Mouse (Mus musculus): Measurements from ENCODE around the gene Stmn3. TPM values are rescaled to one million over a fixed set of nuclear protein-coding genes. Genes with fewer than 3 reads are reported as not detected.

Gene Stmn3
- polyA plus RNA-seq (2012; rRNA removed): 725 and 731 TPM in 2 replicates

DNA sequence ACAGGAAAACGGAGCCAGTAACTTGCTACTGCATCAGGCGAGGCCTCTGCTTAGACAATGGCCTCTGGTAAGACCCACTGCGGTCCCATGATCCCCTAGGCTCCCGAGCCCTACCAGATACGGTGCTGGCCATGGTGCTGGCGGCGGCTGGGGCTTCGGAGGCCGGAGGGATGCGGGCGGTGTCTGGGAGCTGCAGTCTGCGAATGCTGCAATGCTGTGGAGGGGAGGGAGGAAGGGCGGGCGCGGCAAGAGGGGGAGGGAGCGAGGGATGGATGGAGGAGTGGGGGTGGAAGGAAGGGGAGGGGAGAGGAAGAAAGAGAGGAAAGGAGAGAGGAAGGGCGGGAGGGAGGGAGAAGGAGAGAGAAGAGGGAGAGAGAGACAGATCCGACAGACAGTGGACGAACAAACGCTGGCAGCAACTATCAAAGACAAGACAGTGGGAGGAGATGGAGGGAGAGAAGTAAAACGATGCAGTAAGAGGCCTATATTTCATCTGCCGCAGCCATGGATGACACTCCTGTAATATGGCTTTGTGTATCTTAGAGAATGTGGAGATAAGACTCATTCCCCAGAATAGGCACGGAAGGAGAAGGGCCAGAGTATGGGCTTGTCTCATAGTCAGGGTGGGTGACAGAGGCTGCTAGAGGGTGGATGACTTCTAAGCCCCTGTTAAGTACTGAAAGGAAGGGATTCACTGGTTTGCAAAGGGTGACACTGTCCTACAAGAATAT is at the start of gene Stmn3:
TSS of gene Stmn3 (minus strand) at position 421 of the 731 bp plus-strand sequence.
- DNase-seq (ENCODE audit: extremely low spot score in 1 of 2, low spot score in 1 of 2): peak in 1 of 2 experiments; percentile 79

DNA sequence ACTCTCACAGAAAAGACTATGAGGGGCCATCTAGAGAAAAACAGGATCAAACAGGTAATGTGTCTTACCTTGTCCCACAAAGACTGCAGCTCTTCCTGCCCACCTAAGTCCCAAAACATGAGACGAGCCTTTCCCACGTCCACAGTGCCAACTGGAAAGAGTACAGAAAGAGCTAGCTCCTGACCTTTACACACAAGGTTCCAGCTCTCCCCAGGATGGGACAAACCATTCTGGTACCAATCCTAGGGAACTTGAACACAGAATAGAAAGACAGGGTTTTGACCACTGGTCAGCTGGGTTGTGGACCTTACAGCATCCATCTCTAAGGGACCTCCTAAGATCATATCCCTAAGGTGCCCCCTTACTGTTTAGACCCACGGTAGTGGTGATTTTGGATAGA is 49.6 kb upstream of the Stmn3 start:
- DNase-seq (ENCODE audit: extremely low spot score in 1 of 2, low spot score in 1 of 2): no peak

DNA sequence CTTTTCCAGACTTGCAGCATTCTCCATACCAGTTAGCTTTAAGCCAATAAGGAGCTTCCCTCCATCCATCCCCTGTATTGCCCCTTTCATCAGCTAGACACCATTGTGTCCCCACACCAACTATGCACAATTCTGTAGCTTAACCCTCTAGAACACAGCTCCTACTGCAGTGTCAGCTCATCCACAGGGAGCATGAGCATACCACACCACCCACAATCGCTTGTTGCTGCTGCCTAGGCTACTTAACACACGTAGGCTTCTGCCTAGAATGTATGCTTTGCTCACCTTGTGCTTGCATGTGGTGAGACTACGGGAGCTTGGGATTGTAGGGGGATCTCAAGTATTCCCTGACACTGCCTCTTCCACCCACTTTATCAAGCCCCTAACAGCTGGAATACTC is 42.5 kb upstream of the Stmn3 start:
- no peak for DNase-seq (ENCODE audit: extremely low spot score in 1 of 2, low spot score in 1 of 2)

DNA sequence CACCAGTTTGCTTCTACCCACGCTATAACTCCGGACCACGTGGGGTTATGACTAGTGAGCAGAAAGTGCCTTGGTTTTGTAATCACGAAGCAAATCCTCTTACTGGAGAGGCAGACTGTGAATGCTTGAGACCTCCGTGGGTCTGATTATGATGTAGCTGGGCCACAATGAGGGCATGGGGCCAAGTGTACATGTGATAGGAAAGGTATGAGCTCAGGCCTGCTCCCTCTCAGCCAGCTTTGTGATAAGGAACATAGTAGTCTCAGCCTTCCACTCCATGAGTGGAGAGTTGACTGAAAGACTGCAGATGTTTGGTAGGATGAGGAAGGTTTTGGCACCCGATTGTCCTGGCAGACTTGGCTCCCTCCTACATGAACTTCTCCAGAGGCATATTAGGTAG is 28.5 kb upstream of the Stmn3 start:
- DNase-seq (ENCODE audit: extremely low spot score in 1 of 2, low spot score in 1 of 2): no peak

DNA sequence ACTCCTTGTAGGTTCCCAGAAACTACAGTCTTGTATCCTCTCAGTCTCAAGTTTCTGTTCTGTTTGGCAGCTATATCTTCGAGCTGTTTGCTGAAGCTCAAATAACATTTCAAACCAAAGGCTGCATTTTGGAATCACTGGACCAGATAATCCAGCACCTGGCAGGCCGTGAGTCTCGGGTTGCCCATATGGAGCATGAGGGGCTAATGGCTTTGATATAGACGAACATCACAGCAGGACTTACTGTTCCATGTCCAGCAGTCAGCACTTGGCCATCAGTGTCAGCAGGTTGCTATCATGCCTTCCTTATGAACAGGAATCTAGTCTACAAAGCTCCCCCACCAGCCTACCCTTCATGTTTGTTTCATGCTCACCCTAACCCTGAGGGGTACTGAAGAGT is 26.1 kb upstream of the Stmn3 start:
- no peak for DNase-seq (ENCODE audit: extremely low spot score in 1 of 2, low spot score in 1 of 2)

DNA sequence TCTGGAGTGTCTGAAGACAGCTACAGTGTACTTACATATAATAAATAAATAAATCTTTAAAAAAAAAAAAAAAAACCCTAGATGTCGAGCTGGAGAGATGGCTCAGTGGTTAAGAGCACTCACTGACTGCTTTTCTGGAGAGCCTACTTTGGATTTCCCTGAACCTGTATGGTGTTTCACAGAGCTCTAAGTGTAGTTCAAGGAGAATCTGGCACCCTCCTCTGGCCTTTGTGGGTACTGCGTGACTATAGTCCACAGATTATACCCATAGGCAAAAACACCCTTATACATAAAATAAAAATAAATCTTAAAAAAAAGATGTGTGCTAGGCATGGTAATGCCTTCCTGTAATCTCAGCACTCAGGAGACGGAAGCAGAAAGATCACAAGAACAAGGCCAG is 19.7 kb upstream of the Stmn3 start:
- DNase-seq (ENCODE audit: extremely low spot score in 1 of 2, low spot score in 1 of 2): peak; percentile 56 to 87

DNA sequence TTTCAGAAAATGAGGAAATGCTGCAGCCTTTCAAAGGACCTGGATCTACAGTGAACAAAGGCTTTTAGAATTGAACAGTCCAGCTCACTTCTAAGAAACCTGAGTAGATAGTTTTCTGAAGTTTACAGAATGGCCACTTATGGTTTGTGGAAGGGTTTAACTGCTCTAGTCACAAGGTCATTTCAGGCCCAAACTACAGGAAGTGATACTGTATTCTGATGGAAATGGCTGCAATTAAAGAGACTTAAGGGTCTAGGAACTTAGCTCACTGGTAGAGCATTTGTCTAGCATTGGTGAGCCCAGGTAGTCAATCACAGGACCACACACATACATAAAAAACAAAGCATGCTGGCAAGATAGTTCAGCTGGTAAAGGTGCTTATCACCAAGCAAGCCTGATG is 18.2 kb upstream of the Stmn3 start:
- no peak for DNase-seq (ENCODE audit: extremely low spot score in 1 of 2, low spot score in 1 of 2)

DNA sequence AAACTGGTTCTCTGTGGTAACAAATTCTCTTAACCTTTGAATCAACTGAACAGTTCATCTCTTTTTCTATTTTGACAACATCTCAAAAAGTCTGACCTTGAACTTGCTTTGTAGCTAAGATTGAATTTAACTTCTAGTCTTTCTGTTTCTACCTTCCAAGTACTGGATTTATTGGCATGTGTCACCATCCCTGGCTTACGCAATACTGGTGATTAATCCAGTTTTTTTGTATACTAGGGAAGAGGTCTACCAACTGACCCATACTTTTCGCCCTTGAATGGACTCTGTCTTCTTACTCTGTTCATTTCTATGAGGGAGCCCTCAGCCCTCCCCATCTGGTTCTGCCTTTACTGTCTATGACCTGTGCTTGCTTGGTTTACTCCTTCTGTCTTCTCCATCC is 11.8 kb upstream of the Stmn3 start:
- no peak for DNase-seq (ENCODE audit: extremely low spot score in 1 of 2, low spot score in 1 of 2)

DNA sequence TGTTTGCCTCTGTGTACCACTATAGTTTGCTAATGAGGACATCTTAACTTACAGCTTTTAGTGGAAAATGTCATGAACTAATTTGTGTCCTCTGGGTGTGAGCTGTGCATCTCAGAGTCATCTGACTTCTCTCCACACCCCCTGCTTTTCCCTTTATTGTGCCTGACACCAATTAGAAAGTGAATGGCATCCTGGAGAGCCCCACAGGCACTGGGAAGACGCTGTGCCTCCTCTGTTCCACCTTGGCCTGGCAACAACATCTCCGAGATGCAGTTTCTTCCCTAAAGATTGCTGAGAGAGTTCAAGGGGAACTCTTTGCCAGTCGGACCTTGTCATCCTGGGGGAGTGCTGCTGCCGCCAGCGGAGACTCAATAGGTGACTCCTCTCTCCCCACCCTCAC is 7.8 kb upstream of the Stmn3 start:
- DNase-seq (ENCODE audit: extremely low spot score in 1 of 2, low spot score in 1 of 2): no peak

DNA sequence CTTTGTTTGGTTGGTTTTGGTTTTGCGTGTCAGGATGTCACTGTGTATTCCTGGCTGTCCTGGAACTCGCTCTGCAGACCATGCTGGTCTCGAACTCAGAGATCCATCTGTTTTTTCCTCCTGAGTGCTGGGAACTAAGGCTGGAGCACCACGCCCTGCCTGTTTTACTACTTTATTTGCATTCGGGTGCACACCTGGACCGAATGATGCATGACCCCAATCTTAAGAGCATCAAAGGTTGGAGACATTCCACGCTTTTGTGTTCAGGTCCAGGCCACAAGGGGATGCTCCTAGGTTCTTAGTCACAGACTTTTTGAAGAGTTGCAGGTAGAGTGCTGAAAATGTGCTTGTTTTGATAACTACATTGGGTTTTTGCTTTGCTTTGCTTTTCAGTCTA is 5.8 kb upstream of the Stmn3 start:
- DNase-seq (ENCODE audit: extremely low spot score in 1 of 2, low spot score in 1 of 2): no peak

DNA sequence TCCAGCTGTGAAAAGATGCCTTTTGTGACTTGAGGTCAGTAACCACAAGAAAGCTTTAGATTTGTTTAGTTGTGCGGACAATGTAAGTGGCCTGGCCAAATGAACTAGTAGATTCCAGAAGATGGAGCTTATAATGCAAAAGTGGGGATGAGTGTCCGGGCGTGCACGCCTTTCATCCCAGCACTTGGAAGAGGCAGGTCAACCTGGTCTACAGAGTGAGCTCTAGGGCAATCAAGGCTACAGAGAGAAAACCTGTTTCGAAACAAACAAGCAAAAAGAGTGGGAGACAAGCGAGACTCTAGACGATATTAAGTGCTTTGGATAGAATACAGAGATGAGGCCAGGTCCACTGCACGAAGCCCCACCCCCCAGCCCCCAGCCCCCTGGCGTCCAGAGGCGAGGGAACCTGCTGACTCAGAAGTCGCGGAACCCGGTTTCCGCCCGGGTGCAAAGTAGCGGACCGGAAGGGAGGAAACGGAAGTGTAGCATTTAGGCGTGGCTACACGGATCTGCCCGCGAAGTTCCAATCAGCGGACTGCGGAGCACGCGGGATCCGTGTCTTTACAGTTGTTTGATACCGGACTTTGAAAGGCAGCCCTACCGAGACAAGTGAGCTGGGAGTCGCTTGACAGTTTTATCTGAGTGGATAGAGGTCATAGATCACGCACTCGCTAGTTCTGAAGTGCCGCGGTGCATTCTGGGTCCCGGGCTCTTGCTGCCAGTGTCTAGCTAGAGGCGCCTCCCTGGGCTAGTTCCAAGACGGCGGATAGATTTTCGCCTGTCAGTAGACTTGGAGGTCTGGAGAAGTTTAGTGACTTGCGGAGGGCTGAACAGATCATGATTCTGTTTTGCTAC is 5.2 kb upstream of the Stmn3 start, which contains the start of gene Rtel1:
TSS of gene Rtel1 (plus strand) at position 492 of the 855 bp plus-strand sequence.
- DNase-seq (ENCODE audit: extremely low spot score in 1 of 2, low spot score in 1 of 2): peak in 1 of 2 experiments; percentile 87

DNA sequence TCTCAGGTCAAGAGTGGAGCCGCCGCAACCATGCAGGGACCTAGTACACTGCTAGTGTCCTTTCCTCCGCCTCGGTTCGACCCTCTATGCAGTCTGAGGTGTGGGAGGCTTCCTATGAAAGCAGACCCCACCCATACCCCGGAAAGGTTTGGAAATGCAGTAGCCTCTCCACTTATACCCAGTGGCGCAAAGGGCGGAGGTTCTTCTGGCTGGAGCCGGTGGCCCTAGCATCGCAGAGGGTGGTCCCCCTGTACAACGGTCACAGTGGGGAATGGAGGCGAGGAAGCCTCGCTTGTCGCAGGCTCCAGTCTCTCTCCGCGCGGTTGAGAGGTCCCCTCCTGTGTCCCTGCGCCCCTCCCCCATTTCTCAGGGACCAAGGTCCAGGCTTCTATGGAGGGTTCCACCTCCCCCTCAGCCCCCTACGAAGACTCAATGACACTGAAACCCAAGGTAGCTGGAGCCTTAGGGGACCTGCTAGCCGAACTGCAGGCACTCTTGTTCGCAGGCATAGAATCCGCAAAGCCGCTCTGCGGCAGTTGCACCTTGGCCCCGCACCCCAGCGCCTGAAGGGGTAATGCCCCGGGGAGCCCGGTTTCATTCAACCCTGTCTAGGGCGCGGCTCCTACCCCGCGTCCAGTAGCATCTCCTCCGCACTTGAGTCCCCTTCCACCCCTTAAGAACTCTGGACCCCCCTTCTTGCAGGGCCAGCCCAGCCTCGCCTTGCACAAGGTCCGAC is 788 bp downstream of the Stmn3 start:
- DNase-seq (ENCODE audit: extremely low spot score in 1 of 2, low spot score in 1 of 2): no peak

DNA sequence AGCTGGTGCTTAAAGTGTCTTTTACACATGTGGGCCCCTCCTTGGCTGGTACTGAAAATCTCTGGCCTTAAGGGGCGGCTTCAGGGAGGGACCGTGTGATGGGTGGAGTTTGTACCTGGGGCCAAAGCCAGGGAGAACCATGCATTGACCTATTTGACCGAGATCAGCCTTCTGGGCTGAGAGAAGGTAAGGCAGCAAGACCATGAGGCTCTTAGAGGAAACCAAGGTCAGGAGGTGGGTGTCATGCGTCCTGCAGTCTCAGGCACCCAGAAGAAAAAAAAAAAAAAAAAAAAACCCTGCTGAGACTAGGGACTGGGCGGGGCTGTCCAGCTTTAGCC is 1.3 kb downstream of the Stmn3 start:
- DNase-seq (ENCODE audit: extremely low spot score in 1 of 2, low spot score in 1 of 2): no peak

DNA sequence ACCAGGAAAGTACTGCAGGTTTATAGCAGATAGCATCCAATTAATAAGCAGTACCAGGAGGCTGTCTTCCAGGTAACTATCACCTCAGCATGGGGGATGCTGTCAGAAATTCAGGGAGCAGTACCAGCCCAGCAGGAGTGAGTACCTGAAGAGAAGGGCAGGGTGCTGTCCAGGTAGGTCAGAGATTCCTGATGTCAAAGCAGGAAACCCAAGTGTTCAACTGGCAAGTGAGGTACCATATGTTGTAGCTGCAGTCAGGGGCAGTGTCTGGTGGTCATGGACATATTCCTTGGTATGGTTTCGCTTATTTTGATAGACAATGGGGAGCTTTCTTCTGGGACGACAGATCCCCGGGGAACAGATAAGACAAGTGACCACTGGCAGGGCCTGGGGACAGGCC is 1.9 kb downstream of the Stmn3 start:
- DNase-seq (ENCODE audit: extremely low spot score in 1 of 2, low spot score in 1 of 2): no peak

DNA sequence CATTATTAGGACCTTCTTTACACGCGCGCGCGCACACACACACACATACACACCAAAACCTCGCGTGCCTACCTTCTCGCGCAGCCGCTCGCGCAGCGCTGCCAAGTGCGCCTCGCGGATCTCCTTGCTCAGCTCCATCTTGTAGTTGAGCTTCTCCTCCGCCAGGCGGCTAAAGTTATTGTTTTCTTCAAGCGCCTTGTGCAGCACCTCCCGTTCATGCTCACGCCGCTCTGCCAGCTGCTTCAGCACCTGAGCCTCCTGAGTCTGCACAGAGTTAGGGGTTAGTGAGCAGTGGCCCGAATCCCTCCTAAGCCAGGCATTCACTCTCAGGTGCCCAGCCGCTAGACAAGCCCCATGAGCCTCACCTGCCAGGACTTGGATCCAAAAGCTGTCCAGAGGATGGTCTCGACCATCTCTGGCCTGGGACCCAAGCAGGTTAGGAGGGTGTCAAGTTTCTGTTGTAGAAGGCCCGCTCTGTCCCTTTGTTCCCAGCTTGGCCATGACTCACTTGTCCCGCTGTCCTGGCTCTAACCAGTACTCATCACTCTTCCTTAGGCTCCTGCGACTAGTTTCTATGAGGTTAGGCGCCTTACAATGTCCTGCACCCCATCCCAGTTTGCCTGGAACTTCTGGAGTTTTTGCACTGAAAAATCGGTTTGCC is 7.0 kb downstream of the Stmn3 start:
- peak in 1 of 2 experiments; percentile 78 for DNase-seq (ENCODE audit: extremely low spot score in 1 of 2, low spot score in 1 of 2)

DNA sequence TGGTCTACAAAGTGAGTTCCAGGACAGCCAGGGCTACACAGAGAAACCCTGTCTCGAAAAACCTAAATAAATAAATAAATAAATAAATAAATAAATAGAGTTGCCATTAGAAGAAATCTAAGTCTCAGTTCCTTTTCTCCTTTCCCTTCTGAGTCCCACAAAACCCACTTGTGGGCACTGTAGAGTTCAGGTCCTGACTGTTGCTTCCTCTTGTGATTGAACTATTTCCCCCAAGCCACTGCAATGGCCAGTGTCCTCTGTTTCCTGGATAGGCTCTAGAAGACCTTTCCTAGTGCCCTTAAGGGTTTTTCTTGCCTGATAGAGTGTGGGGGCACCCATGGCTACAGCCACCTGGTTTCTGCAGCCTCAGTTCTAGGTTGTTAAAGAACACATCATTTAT is 9.4 kb downstream of the Stmn3 start:
- no peak for DNase-seq (ENCODE audit: extremely low spot score in 1 of 2, low spot score in 1 of 2)

DNA sequence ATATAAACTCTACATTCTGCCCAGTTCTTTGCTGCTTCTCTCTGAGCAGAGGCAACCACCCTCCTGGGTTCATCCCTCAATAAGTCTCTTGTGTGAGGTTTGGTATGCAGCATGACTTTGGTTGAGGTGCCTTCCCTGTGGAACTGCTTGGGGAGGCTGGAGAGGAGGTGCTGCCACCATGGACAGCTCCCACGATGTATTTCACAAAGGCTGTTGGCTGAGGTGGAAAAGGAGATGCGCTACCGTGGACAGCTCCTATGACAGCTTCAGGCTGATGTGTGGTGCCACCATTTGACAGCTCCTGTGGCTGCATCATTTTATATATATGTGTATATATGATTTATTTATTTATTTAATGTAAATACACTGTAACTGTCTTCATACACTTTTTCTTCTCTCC is 12.3 kb downstream of the Stmn3 start:
- DNase-seq (ENCODE audit: extremely low spot score in 1 of 2, low spot score in 1 of 2): no peak

DNA sequence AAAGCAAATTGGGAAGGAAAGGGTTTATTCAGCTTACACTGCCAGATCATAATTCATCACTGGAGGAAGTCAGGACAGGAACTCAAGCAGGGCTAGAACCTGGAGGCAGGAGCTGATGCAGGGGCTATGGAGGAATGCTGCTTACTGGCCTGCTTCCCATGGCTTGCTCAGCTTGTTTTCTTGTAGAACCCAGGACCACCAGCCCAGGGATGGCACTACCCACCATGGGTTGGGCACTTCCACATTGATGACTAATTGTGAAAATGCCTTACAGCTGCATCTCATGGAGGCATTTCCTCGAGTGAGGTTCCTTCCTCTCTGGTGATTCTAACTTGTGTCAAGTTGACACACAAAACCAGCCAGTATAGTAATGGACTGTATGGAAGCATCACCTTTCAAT is 23.4 kb downstream of the Stmn3 start:
- DNase-seq (ENCODE audit: extremely low spot score in 1 of 2, low spot score in 1 of 2): no peak

DNA sequence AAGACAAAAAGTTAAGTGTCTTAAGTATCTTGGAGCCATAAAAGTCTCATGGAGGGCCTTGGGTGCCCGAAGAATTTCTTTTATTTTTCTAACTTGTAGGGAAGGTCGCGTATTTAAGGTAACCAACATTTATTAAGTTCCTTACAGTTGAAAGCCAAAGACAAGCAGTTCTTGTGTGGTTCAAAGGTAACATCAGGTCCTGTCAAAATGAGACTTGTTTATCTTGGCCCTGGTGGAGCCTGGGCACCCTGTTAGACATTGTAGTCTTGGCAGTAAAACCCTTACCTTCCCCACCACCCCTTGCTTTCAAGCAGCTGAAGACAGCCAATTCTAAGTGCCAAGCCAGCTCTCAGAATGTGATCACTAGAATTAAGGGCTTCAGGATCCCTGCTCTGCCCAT is 25.6 kb downstream of the Stmn3 start:
- DNase-seq (ENCODE audit: extremely low spot score in 1 of 2, low spot score in 1 of 2): no peak

DNA sequence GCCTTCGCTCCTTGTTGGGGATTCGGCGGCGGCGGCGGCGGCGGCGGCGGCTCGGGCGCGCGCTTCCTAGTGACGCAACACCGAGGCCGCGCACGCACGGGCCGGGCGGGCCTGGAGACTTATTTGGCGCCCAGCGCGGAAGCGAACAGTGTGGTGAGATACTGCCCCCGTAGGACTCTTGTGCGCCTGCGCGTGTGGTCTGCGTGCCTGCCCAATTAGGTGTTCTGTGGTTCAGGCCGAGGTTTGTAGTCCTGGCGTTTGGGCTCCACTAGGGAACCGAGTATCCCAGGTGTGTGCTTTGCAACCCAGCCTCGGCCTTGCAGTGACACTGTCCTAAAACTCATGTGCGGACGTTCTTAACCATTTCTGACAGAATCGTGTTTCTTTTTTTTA is 26.3 kb downstream of the Stmn3 start, which contains the start of gene Gmeb2:
TSS of gene Gmeb2 (minus strand) at position 78 of the 393 bp plus-strand sequence.
- DNase-seq (ENCODE audit: extremely low spot score in 1 of 2, low spot score in 1 of 2): peak; percentile 91 to 94
